Mouse (Mus musculus): ENCODE measurements around the gene Tmem38a.

Tmem38a gene

GRCm38 (mm10) chr8:72571611-72572473, at the start of gene Tmem38a:
Gene Tmem38a (plus strand): TSS chr8:72572055.
- peak; percentile 99 for DNase-seq

- no peak for DNase-seq
Observed at GRCm38 (mm10) chr8:72532103-72532502, 39.8 kb upstream of the Tmem38a start.

GRCm38 (mm10) chr8:72534888-72535287, 37.0 kb upstream of the Tmem38a start:
- DNase-seq = no peak

GRCm38 (mm10) chr8:72539234-72539633, 32.6 kb upstream of the Tmem38a start:
- DNase-seq = no peak

GRCm38 (mm10) chr8:72547122-72547801, 24.6 kb upstream of the Tmem38a start:
- DNase-seq = peak; percentile 94

- DNase-seq = peak; percentile 100
Observed at GRCm38 (mm10) chr8:72547802-72548643, 23.8 kb upstream of the Tmem38a start, which contains the start of gene Med26. Gene Med26 (minus strand): TSS chr8:72548270.

GRCm38 (mm10) chr8:72548644-72549313, 23.1 kb upstream of the Tmem38a start:
- DNase-seq = no peak

GRCm38 (mm10) chr8:72549314-72549892, 22.5 kb upstream of the Tmem38a start:
- DNase-seq = peak; percentile 90

GRCm38 (mm10) chr8:72555770-72556169, 16.1 kb upstream of the Tmem38a start:
- no peak for DNase-seq

GRCm38 (mm10) chr8:72561111-72561689, 10.7 kb upstream of the Tmem38a start:
- no peak for DNase-seq

GRCm38 (mm10) chr8:72565970-72566369, 5.9 kb upstream of the Tmem38a start:
- DNase-seq = no peak

- peak; percentile 100 for DNase-seq
Observed at GRCm38 (mm10) chr8:72570633-72571610, 933 bp upstream of the Tmem38a start, which contains the start of gene Smim7. Gene Smim7 (minus strand): TSS chr8:72571088.

- DNase-seq = peak; percentile 97
Observed at GRCm38 (mm10) chr8:72572507-72572906, 652 bp downstream of the Tmem38a start.

- no peak for DNase-seq
Observed at GRCm38 (mm10) chr8:72573450-72573849, 1.6 kb downstream of the Tmem38a start.

GRCm38 (mm10) chr8:72575915-72576314, 4.1 kb downstream of the Tmem38a start:
- DNase-seq = no peak

- no peak for DNase-seq
Observed at GRCm38 (mm10) chr8:72577266-72577665, 5.4 kb downstream of the Tmem38a start.

GRCm38 (mm10) chr8:72577941-72578340, 6.1 kb downstream of the Tmem38a start:
- DNase-seq = peak; percentile 94

- DNase-seq = no peak
Observed at GRCm38 (mm10) chr8:72579374-72579773, 7.5 kb downstream of the Tmem38a start.

- DNase-seq = peak; percentile 97
Observed at GRCm38 (mm10) chr8:72583056-72583771, 11.4 kb downstream of the Tmem38a start.

GRCm38 (mm10) chr8:72584390-72584789, 12.5 kb downstream of the Tmem38a start:
- DNase-seq = peak; percentile 95

Measured in heart, adult 11 months (tissue).